In genomic region chr7:75702368-75702767, GRCm38 (mm10) we compare ENCODE assay signal across 20 mouse cellular contexts.
DNase-seq lines count a peak whose midpoint lies in the region; ATAC-seq and TF ChIP-seq lines count a peak whose summit lies in the region.
"Had no signal": no experiment of that assay in that cellular context is flagged by ENCODE, and none has a peak within 500 bp of the region (broad histone marks: within the 10 kb centered on the region; RNA-seq: fewer than 3 reads in every experiment).

No protein-coding gene starts in this region.

- in situ Hi-C loops in CH12.LX (cut with MboI; ENCODE audit: low pct_ligation_motif_present, low pct_unique_long_range_greater_than_20kb, low sequenced_read_pairs): loop anchor here (25.0 kb wide), 1 partner anchor 315 kb away; no protein-coding TSS in a partner anchor

- H3K4me1 ChIP-seq in heart, embryonic 16.5 days (ENCODE audit: control insufficient read depth, insufficient read depth, low read length): no peaks in the 10 kb centered on the region
- H3K4me1 ChIP-seq in megakaryocyte, embryonic 14.5 days: peaks cover 67% of the 10 kb centered on the region
- peaks cover 6 to 41% of the 10 kb centered on the region in 2 experiments; a peak in 3 of 4 replicates for H3K4me1 ChIP-seq in CH12.LX (ENCODE audit: control insufficient read depth in 1 of 2, insufficient read depth in 2 of 2)
- H3K4me1 ChIP-seq: embryonic facial prominence, embryonic 10.5 days; forebrain, embryonic 12.5 days; hindbrain, embryonic 10.5 days; limb, embryonic 10.5 days; midbrain, embryonic 10.5 days had no signal

- no peak for TF ChIP-seq CTCF in CH12.LX (conservative IDR thresholded peaks at IDR 0.05 in 1 of 2, IDR thresholded peaks at IDR 0.05 in 1 of 2; ENCODE audit: low read depth in 2 of 2, low read length in 2 of 2)

- TF ChIP-seq POLR2A in CH12.LX (IDR thresholded peaks at IDR 0.05; ENCODE audit: low read depth, low read length): no peak

- WGBS in heart, embryonic 16.5 days: 84% methylated on average over 3 of the region's 3 CpGs

- H3K9ac ChIP-seq in heart, embryonic 16.5 days (ENCODE audit: low read length): no peak overlapping the region
- H3K9ac ChIP-seq in CH12.LX (ENCODE audit: insufficient read depth, low read depth): peak overlapping the region; percentile 89
- H3K9ac ChIP-seq: forebrain, embryonic 12.5 days; liver, embryonic 14.5 days had no signal

- no peaks in the 10 kb centered on the region for H3K9me3 ChIP-seq in heart, embryonic 16.5 days (replicated peaks; ENCODE audit: control insufficient read depth, low read length)
- H3K9me3 ChIP-seq in megakaryocyte, embryonic 14.5 days: no peaks in the 10 kb centered on the region
- no peaks in the 10 kb centered on the region for H3K9me3 ChIP-seq in CH12.LX (replicated peaks; ENCODE audit: low read length)
- H3K9me3 ChIP-seq: embryonic facial prominence, embryonic 10.5 days; forebrain, embryonic 12.5 days; hindbrain, embryonic 10.5 days; limb, embryonic 10.5 days; midbrain, embryonic 10.5 days had no signal

- no peak for ATAC-seq in heart, embryonic 16.5 days (replicated peaks; ENCODE audit: extremely low read depth, insufficient read depth, low FRiP score)
- no peak for ATAC-seq in megakaryocyte, adult 5-6 weeks (ENCODE audit: poor library complexity, severe bottlenecking)
- peak; percentile 63 for ATAC-seq in inflammation-experienced regulatory T-cells, adult 6 months

- H3K79me2 ChIP-seq in CH12.LX (replicated peaks; ENCODE audit: control insufficient read depth, extremely low read depth, insufficient read depth, poor library complexity, severe bottlenecking): peaks cover 12% of the 10 kb centered on the region

- no peaks in the 10 kb centered on the region for H3K27me3 ChIP-seq in heart, embryonic 16.5 days (ENCODE audit: control insufficient read depth, insufficient read depth, low read length)
- H3K27me3 ChIP-seq in megakaryocyte, embryonic 14.5 days (replicated peaks): no peaks in the 10 kb centered on the region
- no peaks in the 10 kb centered on the region for H3K27me3 ChIP-seq in CH12.LX (replicated peaks)
- H3K27me3 ChIP-seq: forebrain, embryonic 12.5 days had no signal

- DNase-seq in heart, postnatal 10 days: no peak
- DNase-seq in CH12.LX (ENCODE audit: extremely low read depth): no peak
- DNase-seq in cerebellum, postnatal 10 days: no peak
- DNase-seq in adrenal gland, postnatal 36 days: no peak
- DNase-seq: cerebellum, adult 2 months; gastrocnemius, postnatal 14 days; kidney, adult 2 months; kidney, postnatal 14 days; right cerebral cortex, postnatal 4 days had no signal

- intact Hi-C loops in heart, postnatal 10 days (cut with DNase I): no loop called here

- H3K36me3 ChIP-seq in heart, embryonic 16.5 days (ENCODE audit: control insufficient read depth, insufficient read depth): peaks cover 32% of the 10 kb centered on the region
- H3K36me3 ChIP-seq in megakaryocyte, embryonic 14.5 days (replicated peaks; ENCODE audit: low read length): peaks cover 96% of the 10 kb centered on the region
- H3K36me3 ChIP-seq in CH12.LX (replicated peaks in 1 of 2; ENCODE audit: control insufficient read depth in 1 of 2, insufficient read depth in 1 of 2, low read length in 1 of 2): peaks cover 28 to 52% of the 10 kb centered on the region in 2 experiments

- dilution Hi-C loops in CH12.LX (cut with MboI; ENCODE audit: extremely low pct_ligation_motif_present, extremely low pct_unique_long_range_greater_than_20kb, low sequenced_read_pairs): no loop called here

- no peak for TF ChIP-seq RAD21 in CH12.LX (IDR thresholded peaks at IDR 0.05; ENCODE audit: low read depth, low read length)

- H3K27ac ChIP-seq in heart, embryonic 16.5 days (ENCODE audit: low read length): no peak overlapping the region; the same call in 1 of the 2 replicates
- no peak overlapping the region; the same call in 1 of the 2 replicates for H3K27ac ChIP-seq in CH12.LX (ENCODE audit: insufficient read depth, low read depth)
- H3K27ac ChIP-seq: embryonic facial prominence, embryonic 10.5 days; forebrain, embryonic 12.5 days; hindbrain, embryonic 10.5 days; left cerebral cortex, adult 2 months; limb, embryonic 10.5 days; liver, embryonic 14.5 days; midbrain, embryonic 10.5 days had no signal

- H3K4me2 ChIP-seq in heart, embryonic 16.5 days (ENCODE audit: low read depth, low read length): no peak overlapping the region; the same call in 1 of the 2 replicates
- H3K4me2 ChIP-seq in CH12.LX (ENCODE audit: insufficient read depth, low read depth, poor library complexity, severe bottlenecking): peak overlapping the region; percentile 48
- H3K4me2 ChIP-seq: forebrain, embryonic 12.5 days had no signal

- peak; percentile 48; the same call in 1 of the 2 replicates for TF ChIP-seq EP300 in CH12.LX (IDR thresholded peaks at IDR 0.05; ENCODE audit: low read length)

- H3K4me3 ChIP-seq in heart, embryonic 16.5 days (ENCODE audit: low read length): peak overlapping the region; percentile 5; the same call in 1 of the 2 replicates
- H3K4me3 ChIP-seq in megakaryocyte, embryonic 14.5 days (replicated peaks): peak overlapping the region; percentile 75
- H3K4me3 ChIP-seq in CH12.LX (replicated peaks in 1 of 3; ENCODE audit: low read depth in 2 of 3, low read length in 2 of 3, poor library complexity in 1 of 3): peak overlapping the region; percentile 53 to 59 (median 58)
- H3K4me3 ChIP-seq: embryonic facial prominence, embryonic 10.5 days; forebrain, embryonic 12.5 days; hindbrain, embryonic 10.5 days; left cerebral cortex, adult 2 months; limb, embryonic 10.5 days; midbrain, embryonic 10.5 days had no signal

TF ChIP-seq in CH12.LX, 34 proteins besides CTCF, POLR2A, EP300 and RAD21:
- TF ChIP-seq PAX5 (IDR thresholded peaks at IDR 0.05; ENCODE audit: low read length): no peak
- TF ChIP-seq CHD1 (IDR thresholded peaks at IDR 0.05; ENCODE audit: low read depth, low read length): peak; percentile 42; the same call in 1 of the 2 replicates
- TF ChIP-seq SIN3A (IDR thresholded peaks at IDR 0.05; ENCODE audit: low read length): no peak; the same call in 1 of the 2 replicates
- TF ChIP-seq SMC3 (IDR thresholded peaks at IDR 0.05; ENCODE audit: low read depth, low read length): no peak
- no peak for TF ChIP-seq MAZ (IDR thresholded peaks at IDR 0.05; ENCODE audit: low read depth, low read length)
- 0 out of 2 replicates have a peak, but pooled peaks have one; percentile 46 for TF ChIP-seq IRF4 (IDR thresholded peaks at IDR 0.05; ENCODE audit: low read depth, low read length)
- TF ChIP-seq GABPA (IDR thresholded peaks at IDR 0.05; ENCODE audit: insufficient replicate concordance, low read depth, low read length): no peak
- TF ChIP-seq HCFC1 (IDR thresholded peaks at IDR 0.05; ENCODE audit: low read depth, low read length): no peak
- no peak for TF ChIP-seq RCOR1 (conservative IDR thresholded peaks at IDR 0.05; ENCODE audit: low read depth, low read length)
- no peak for TF ChIP-seq MAX (IDR thresholded peaks at IDR 0.05; ENCODE audit: low read length)
- no peak for TF ChIP-seq ELF1 (IDR thresholded peaks at IDR 0.05; ENCODE audit: low read depth, low read length)
- no peak for TF ChIP-seq JUN (IDR thresholded peaks at IDR 0.05; ENCODE audit: insufficient read depth, low read depth, low read length)
- TF ChIP-seq UBTF (IDR thresholded peaks at IDR 0.05; ENCODE audit: low read depth, low read length): no peak
- TF ChIP-seq USF2 (conservative IDR thresholded peaks at IDR 0.05; ENCODE audit: low read depth, low read length): no peak
- peak; percentile 47 for TF ChIP-seq MEF2A (IDR thresholded peaks at IDR 0.05; ENCODE audit: borderline replicate concordance, low read depth, low read length)
- no peak for TF ChIP-seq ZC3H11A (IDR thresholded peaks at IDR 0.05; ENCODE audit: low read depth, low read length)
- TF ChIP-seq MAFK (IDR thresholded peaks at IDR 0.05; ENCODE audit: insufficient replicate concordance, low read length): no peak
- TF ChIP-seq TBP (conservative IDR thresholded peaks at IDR 0.05; ENCODE audit: low read depth, low read length): no peak
- TF ChIP-seq MXI1 (IDR thresholded peaks at IDR 0.05; ENCODE audit: low read depth, low read length): no peak
- no peak; the same call in 1 of the 2 replicates for TF ChIP-seq ZKSCAN1 (IDR thresholded peaks at IDR 0.05; ENCODE audit: borderline replicate concordance, low read depth, low read length)
- no peak for TF ChIP-seq NELFE (IDR thresholded peaks at IDR 0.05; ENCODE audit: low read depth, low read length)
- TF ChIP-seq TCF12 (IDR thresholded peaks at IDR 0.05; ENCODE audit: low read depth, low read length): 0 out of 2 replicates have a peak, but pooled peaks have one; percentile 14
- 0 out of 2 replicates have a peak, but pooled peaks have one; percentile 24 for TF ChIP-seq JUND (conservative IDR thresholded peaks at IDR 0.05; ENCODE audit: low read depth, low read length)
- TF ChIP-seq CHD2 (IDR thresholded peaks at IDR 0.05; ENCODE audit: low read length): 0 out of 2 replicates have a peak, but pooled peaks have one; percentile 17
- no peak for TF ChIP-seq KAT2A (IDR thresholded peaks at IDR 0.05; ENCODE audit: insufficient replicate concordance, low read length)
- no peak for TF ChIP-seq BHLHE40 (IDR thresholded peaks at IDR 0.05; ENCODE audit: low read depth, low read length)
- no peak for TF ChIP-seq NRF1 (IDR thresholded peaks at IDR 0.05; ENCODE audit: low read depth, low read length)
- peak; percentile 19; the same call in 1 of the 2 replicates for TF ChIP-seq ZNF384 (IDR thresholded peaks at IDR 0.05; ENCODE audit: low read depth, low read length)
- TF ChIP-seq USF1 (IDR thresholded peaks at IDR 0.05; ENCODE audit: low read depth, low read length): no peak
- no peak for TF ChIP-seq POLR2AphosphoS2 (IDR thresholded peaks at IDR 0.05; ENCODE audit: low read depth, low read length)
- no peak for TF ChIP-seq MYC (IDR thresholded peaks at IDR 0.05; ENCODE audit: low read depth, low read length)
- TF ChIP-seq ETS1 (conservative IDR thresholded peaks at IDR 0.05; ENCODE audit: low read depth, low read length): no peak
- TF ChIP-seq E2F4 (IDR thresholded peaks at IDR 0.05; ENCODE audit: insufficient replicate concordance, low read depth, low read length): no peak
- TF ChIP-seq ZMIZ1 (IDR thresholded peaks at IDR 0.05; ENCODE audit: low read depth, low read length): no peak

Comparison
In these comparisons a context has a peak if more than half of its experiments do, and no peak if none do; other contexts are left out.
1. H3K4me3 ChIP-seq: peak in every context shown above with its lines; median percentile 75 in megakaryocyte, embryonic 14.5 days; 58 in CH12.LX; 5 in heart, embryonic 16.5 days.